Mouse (Mus musculus) granulocyte monocyte progenitor cell, adult 5-6 weeks (primary cell): ENCODE data around the gene Cntn2. TPM values are rescaled to one million over a fixed set of nuclear protein-coding genes. Genes with fewer than 3 reads are reported as not detected.
"Not testable (repeated sequence)": the region's sequence is repeated elsewhere in the genome, so short reads cannot be mapped to it uniquely, and the experiment has no call there.

Source experiments
- ATAC-seq: replicated peaks from 2 replicates; pipeline ENCODE4 v1.8.0; 2016; ENCODE audit warnings: mild to moderate bottlenecking, moderate TSS enrichment, inconsistent platforms; ENCODE audit not compliant: poor library complexity, severe bottlenecking
- total RNA-seq, 2 experiments: library from RNA; stranded (forward) in 1 of 2; stranded (reverse) in 1 of 2; fragments of 200-712, 200-1000 nt in 1 of 2; fragments of >200 nt in 1 of 2; fragmentation: Nextera tagmentation in 1 of 2; gene quantifications; 2 replicates each; pipeline ENCODE4 v1.2.3; 2014 to 2017

Cntn2 gene
- total RNA-seq, 2 experiments from 2014 or later: not detected

GRCm38 (mm10) chr1:132519734-132520133 lies 23.3 kb downstream of the Cntn2 start:
- no peak for ATAC-seq

GRCm38 (mm10) chr1:132518621-132519020 lies 24.4 kb downstream of the Cntn2 start:
- ATAC-seq: no peak

- no peak for ATAC-seq
These were observed 26.3 kb downstream of the Cntn2 start for GRCm38 (mm10) chr1:132516776-132517175.

- no peak for ATAC-seq
These were observed 27.7 kb downstream of the Cntn2 start for GRCm38 (mm10) chr1:132515339-132515738.

GRCm38 (mm10) chr1:132512106-132512505 lies 30.9 kb downstream of the Cntn2 start:
- no peak for ATAC-seq

GRCm38 (mm10) chr1:132511521-132511920 lies 31.5 kb downstream of the Cntn2 start:
- no peak for ATAC-seq

- ATAC-seq: no peak
These were observed 33.3 kb downstream of the Cntn2 start for GRCm38 (mm10) chr1:132509771-132510170.

- ATAC-seq: no peak
These were observed 36.4 kb downstream of the Cntn2 start for GRCm38 (mm10) chr1:132506656-132507055.

GRCm38 (mm10) chr1:132506058-132506457 lies 37.0 kb downstream of the Cntn2 start, which contains the start of gene Tmem81:
Tmem81 (plus strand) TSS chr1:132506230.
- no peak for ATAC-seq

GRCm38 (mm10) chr1:132505155-132505554 lies 37.9 kb downstream of the Cntn2 start:
- ATAC-seq: no peak

- no peak for ATAC-seq
These were observed 42.5 kb downstream of the Cntn2 start for GRCm38 (mm10) chr1:132500535-132500934.

GRCm38 (mm10) chr1:132483759-132484158 lies 59.3 kb downstream of the Cntn2 start:
- ATAC-seq: no peak

- no peak for ATAC-seq
These were observed 59.8 kb downstream of the Cntn2 start for GRCm38 (mm10) chr1:132483234-132483633.

GRCm38 (mm10) chr1:132481619-132482018 lies 61.4 kb downstream of the Cntn2 start:
- ATAC-seq: no peak

- no peak for ATAC-seq
These were observed 63.6 kb downstream of the Cntn2 start for GRCm38 (mm10) chr1:132479438-132479837.

GRCm38 (mm10) chr1:132476928-132477691 lies 65.9 kb downstream of the Cntn2 start, which contains the start of gene Rbbp5:
Rbbp5 (plus strand) TSS chr1:132477365.
- ATAC-seq: peak; percentile 95

GRCm38 (mm10) chr1:132476575-132476927 lies 66.5 kb downstream of the Cntn2 start:
- peak; percentile 22 for ATAC-seq

- no peak for ATAC-seq
These were observed 68.6 kb downstream of the Cntn2 start for GRCm38 (mm10) chr1:132474496-132474895.

- 0 out of 2 replicates have a peak, but pooled peaks have one; percentile 11 for ATAC-seq
These were observed 70.5 kb downstream of the Cntn2 start for GRCm38 (mm10) chr1:132472537-132472936.

GRCm38 (mm10) chr1:132471499-132471898 lies 71.6 kb downstream of the Cntn2 start:
- no peak for ATAC-seq

- 0 out of 2 replicates have a peak, but pooled peaks have one; percentile 20 for ATAC-seq
These were observed 72.0 kb downstream of the Cntn2 start for GRCm38 (mm10) chr1:132471032-132471431.

- ATAC-seq: not testable (repeated sequence)
These were observed 73.0 kb downstream of the Cntn2 start for GRCm38 (mm10) chr1:132470031-132470430.
